Mouse (Mus musculus) forebrain, embryonic 14.5 days (tissue): ENCODE results near the gene Sox13. TPM values are rescaled to one million over a fixed set of nuclear protein-coding genes. Genes with fewer than 3 reads are reported as not detected.

Experiments
- ATAC-seq: fragments of 200-750 bp; cut with Nextera tagmentation; 2 replicates; pipeline ENCODE4 v1.8.0; 2017; ENCODE audit warnings: mild to moderate bottlenecking, moderate library complexity
- DNase-seq: peaks from one replicate; pipeline ENCODE4 v3.0.0-alpha.2; 2015; ENCODE audit warnings: low spot score
- H3K27ac ChIP-seq: fragments of 300-500 bp; sonication (generic); 2 replicates; pipeline ENCODE4 v1.5.1; 2014; ENCODE audit warnings: low read depth, mild to moderate bottlenecking, control low read depth, low read length, moderate library complexity
- H3K27me3 ChIP-seq: fragments of 300-500 bp; sonication (generic); replicated peaks from 2 replicates; pipeline ENCODE4 v1.6.1; 2014; ENCODE audit warnings: low read length, control low read depth, mixed read lengths; ENCODE audit not compliant: control insufficient read depth, insufficient read depth
- H3K36me3 ChIP-seq: fragments of 300-500 bp; sonication (generic); 2 replicates; pipeline ENCODE4 v1.6.1; 2014; ENCODE audit warnings: low read length, control low read depth; ENCODE audit not compliant: control insufficient read depth, insufficient read depth
- H3K4me1 ChIP-seq: fragments of 300-500 bp; sonication (generic); 2 replicates; pipeline ENCODE4 v1.6.1; 2014; ENCODE audit warnings: antibody characterized with exemption, low read length, control low read depth; ENCODE audit not compliant: control insufficient read depth, insufficient read depth
- H3K4me2 ChIP-seq: fragments of 300-500 bp; sonication (generic); 2 replicates; pipeline ENCODE4 v1.6.1; 2014; ENCODE audit warnings: mild to moderate bottlenecking, control low read depth, low read length
- H3K4me3 ChIP-seq: fragments of 300-500 bp; sonication (generic); 2 replicates; pipeline ENCODE4 v1.5.1; 2014; ENCODE audit warnings: low read depth, low read length, control low read depth
- H3K9ac ChIP-seq: fragments of 300-500 bp; sonication (generic); 2 replicates; pipeline ENCODE4 v1.6.1; 2014; ENCODE audit warnings: mild to moderate bottlenecking, low read length, control low read depth, moderate library complexity
- H3K9me3 ChIP-seq: fragments of 300-500 bp; sonication (generic); replicated peaks from 2 replicates; pipeline ENCODE4 v1.6.1; 2016; ENCODE audit warnings: low read length, control low read depth, mixed read lengths; ENCODE audit not compliant: control insufficient read depth
- WGBS: fragments of 180-500 bp; shearing (Covaris S2); extraction: QIAGEN DNeasy Blood & Tissue Kit; methylation state at CpG from one replicate; pipeline ENCODE4 v1.1.7; 2014; 5-methylcytosine and 5-hydroxymethylcytosine counted together
- polyA plus RNA-seq: library from polyadenylated mRNA; unstranded; fragments of >200 nt; fragmentation: Nextera tagmentation; extraction: Ambion mirVana; gene quantifications from 2 replicates; pipeline ENCODE4 v1.2.1, GENCODE M21; 2014

Gene Sox13
- polyA plus RNA-seq, 1 experiment from 2014 or later, result 4.3 TPM

DNA sequence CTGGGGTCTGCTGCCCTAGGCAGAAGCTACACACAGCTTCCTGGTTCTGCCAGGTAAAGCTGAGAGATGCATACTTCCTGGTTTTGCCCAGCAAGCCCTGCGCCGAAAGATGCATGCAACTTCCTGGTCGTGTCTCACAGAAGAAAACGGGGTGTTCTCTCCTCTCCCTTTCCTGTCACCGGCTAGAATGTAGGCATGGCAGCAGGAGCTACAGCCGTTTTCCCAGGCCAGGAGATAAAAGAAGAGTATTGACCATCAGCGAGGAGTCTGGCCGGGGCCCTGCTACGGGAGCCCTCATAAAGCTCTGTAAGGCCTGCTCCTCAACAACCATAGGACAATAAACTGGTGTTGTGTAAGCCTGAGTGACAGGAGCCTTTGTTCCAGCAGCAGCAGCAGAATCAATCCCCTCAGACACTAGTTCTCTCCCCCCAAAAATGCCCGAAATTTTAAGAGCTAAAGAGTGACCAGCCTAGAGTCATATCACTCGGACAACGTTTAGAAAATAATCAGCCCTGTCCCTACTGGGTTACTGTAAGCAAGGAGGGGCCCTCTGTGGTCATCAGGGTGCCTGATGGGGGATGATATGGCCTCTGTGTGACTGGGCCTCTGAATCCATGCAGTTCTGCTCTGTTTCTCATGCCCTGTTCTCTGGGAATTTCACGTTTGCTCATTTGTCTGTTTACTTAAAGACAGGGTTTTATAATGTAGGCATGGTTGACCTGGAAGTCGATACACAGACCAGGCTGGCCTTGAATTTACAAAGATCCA, 13.9 kb upstream of the Sox13 start:
- 26% methylated on average over 14 of the region's 14 CpGs for WGBS
- ATAC-seq (no peak), DNase-seq (no peak)
- H3K4me3 ChIP-seq, result no peak overlapping the region
- no peak overlapping the region for H3K9ac ChIP-seq
- H3K9me3 ChIP-seq, result no peaks in the 10 kb centered on the region
- no peak overlapping the region for H3K27ac ChIP-seq
- no peaks in the 10 kb centered on the region for H3K27me3 ChIP-seq
- no peaks in the 10 kb centered on the region for H3K36me3 ChIP-seq
- H3K4me2 ChIP-seq, result no peak overlapping the region
- H3K4me1 ChIP-seq, result peaks cover 11% of the 10 kb centered on the region

DNA sequence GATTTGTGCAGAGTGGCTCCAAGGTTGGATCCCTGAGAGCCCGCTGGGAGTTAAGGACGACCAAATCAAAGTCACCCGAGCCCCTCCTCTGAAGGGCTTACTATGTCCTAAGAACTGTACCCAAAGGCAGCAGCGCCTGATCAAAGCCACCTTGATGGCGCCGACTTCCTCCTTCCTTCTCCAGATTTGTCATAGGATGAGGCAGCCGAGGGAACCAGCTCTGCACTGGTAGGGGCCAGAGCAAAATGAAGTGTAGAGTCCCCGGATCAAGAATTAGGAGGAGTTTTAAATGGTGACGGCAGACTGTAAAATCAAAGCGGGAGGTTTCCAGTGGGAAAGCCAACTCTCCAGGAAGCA, 10.6 kb upstream of the Sox13 start:
- ATAC-seq (peak; percentile 49; the same call in 1 of the 2 replicates), DNase-seq (no peak)
- Histone ChIP-seq H3K36me3 (no peaks in the 10 kb centered on the region), H3K9me3 (no peaks in the 10 kb centered on the region), H3K4me3 (no peak overlapping the region), H3K27ac (peak overlapping the region; percentile 65), H3K4me1 (peaks cover 11% of the 10 kb centered on the region), H3K27me3 (no peaks in the 10 kb centered on the region), H3K4me2 (peak overlapping the region; percentile 40), H3K9ac (no peak overlapping the region; the same call in 1 of the 2 replicates)
- 3% methylated on average over 10 of the region's 10 CpGs for WGBS

DNA sequence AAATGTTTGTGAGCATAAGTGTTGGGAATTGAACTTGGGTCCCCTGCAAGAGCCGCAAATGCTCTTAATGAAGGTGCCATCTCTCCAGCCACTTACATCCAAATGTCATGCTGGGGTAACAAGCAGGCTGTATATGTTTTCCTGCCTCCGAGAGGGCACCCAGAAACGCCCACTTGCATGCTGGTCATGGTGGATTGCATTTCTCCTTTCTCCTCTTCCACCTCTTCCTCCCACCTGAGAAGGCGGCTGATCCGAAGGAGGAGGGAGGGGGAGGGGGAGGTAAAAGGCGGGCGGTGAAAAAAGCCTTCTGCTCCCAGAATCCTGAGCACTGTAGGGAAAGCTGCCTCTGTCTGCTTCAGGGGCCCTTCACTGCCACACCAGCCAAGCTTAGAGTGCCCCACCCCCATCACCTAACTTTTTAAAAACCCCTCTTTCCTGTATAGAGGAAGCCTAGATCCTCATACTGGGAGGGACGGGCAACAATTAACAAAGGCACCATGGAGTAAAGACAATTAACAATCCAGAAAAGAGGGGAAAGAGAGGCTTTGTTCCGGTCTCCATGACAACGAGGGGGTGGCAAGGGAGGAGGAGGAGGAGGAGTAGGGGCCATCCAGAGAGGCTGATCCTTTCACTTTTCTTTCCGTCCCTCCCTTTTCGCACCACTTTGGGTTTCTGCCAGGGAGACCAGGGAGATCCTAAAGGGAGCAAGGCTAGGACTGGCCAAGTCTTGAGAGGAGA, 10.0 kb upstream of the Sox13 start:
- ATAC-seq (peak; percentile 88), DNase-seq (peak; percentile 82)
- peaks cover 3% of the 10 kb centered on the region; the same call in 1 of the 2 replicates for H3K9me3 ChIP-seq
- H3K4me3 ChIP-seq, result no peak overlapping the region
- H3K9ac ChIP-seq, result peak overlapping the region; percentile 1; the same call in 1 of the 2 replicates
- WGBS, result 2% methylated on average over 10 of the region's 12 CpGs
- no peaks in the 10 kb centered on the region for H3K36me3 ChIP-seq
- peak overlapping the region; percentile 65 for H3K27ac ChIP-seq
- H3K27me3 ChIP-seq, result no peaks in the 10 kb centered on the region
- H3K4me1 ChIP-seq, result peaks cover 11% of the 10 kb centered on the region
- peak overlapping the region; percentile 40 for H3K4me2 ChIP-seq

DNA sequence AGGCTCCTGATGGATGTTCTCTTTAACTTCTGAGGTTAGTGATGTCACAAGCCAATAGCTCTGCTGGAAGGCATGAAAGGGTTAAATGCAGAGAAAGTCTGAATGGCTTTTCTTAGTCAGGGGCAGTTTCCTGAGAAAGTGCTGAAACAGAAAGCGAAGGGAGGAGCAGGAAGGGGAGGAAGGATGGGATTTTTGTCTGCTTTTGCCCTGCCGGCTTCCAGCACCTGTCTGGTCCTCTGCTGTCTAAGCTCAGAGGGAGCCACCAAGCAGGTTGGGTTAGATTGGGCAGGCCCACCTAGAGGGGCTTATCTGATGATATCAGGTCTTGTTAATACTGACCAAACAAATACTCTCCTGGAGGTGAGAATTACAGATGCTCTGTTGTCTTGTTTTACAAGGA, 8.4 kb upstream of the Sox13 start:
- Histone ChIP-seq H3K4me1 (peaks cover 4% of the 10 kb centered on the region), H3K27ac (no peak overlapping the region), H3K4me3 (no peak overlapping the region), H3K27me3 (no peaks in the 10 kb centered on the region), H3K9ac (no peak overlapping the region), H3K36me3 (no peaks in the 10 kb centered on the region), H3K4me2 (no peak overlapping the region), H3K9me3 (peaks cover 4% of the 10 kb centered on the region; the same call in 1 of the 2 replicates)
- no peak for ATAC-seq
- DNase-seq, result no peak
- 26% methylated on average over 2 of the region's 2 CpGs for WGBS

DNA sequence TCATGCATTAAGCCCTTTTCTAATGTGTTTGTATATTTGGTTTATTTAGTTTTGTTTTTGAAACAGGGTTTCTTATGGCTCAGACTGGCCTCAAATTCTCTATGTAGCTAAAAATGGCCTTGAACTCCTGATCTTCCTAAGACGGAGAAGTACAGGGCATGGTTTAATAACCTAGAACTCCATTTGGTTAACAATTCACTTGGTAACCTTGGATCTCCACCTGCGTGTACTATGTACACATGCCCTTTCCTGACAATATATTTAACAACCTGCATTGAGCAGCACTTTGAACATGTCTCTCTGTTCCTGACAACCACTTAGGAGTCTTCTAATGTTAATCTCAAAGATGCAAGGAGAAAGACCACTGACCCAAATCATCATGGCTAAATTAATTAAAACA, 7.0 kb upstream of the Sox13 start:
- WGBS, result 97% methylated on average over 2 of the region's 2 CpGs
- Histone ChIP-seq H3K9me3 (peaks cover 4% of the 10 kb centered on the region; the same call in 1 of the 2 replicates), H3K27me3 (no peaks in the 10 kb centered on the region), H3K27ac (no peak overlapping the region), H3K36me3 (no peaks in the 10 kb centered on the region), H3K4me1 (peaks cover 4% of the 10 kb centered on the region), H3K4me3 (no peak overlapping the region), H3K9ac (no peak overlapping the region), H3K4me2 (no peak overlapping the region)
- no peak for DNase-seq
- no peak for ATAC-seq

DNA sequence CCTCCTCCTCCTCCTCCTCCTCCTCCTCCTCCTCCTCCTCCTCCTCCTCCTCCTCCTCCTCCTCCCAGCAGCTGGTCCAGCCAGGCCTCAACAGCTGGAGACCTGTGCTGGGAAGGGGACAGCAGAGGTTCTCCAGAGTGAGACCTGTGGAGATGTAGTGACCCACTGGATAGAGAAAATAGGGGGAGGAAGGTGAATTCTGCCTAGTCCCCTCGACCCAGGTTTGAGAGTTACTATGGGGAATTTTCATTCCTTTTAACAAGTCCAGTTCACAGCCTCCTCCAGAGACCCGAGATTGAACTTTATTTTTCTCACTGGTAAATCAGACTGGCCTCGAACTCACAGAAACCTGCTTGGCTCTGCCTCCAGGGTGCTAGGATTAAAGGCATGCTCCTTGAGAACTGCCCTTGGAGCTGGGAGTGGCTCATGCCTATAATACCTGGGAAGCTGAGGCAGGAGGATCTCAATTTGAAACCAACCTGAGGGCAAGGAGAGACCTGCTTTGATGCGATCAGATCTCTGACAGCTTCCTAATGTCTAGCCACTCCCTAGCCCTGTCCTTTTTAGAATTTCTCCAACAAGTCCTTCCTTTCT, 467 bp upstream of the Sox13 start:
- ATAC-seq, result no peak
- Histone ChIP-seq H3K36me3 (no peaks in the 10 kb centered on the region), H3K27me3 (no peaks in the 10 kb centered on the region), H3K9ac (no peak overlapping the region), H3K9me3 (peaks cover 4% of the 10 kb centered on the region; the same call in 1 of the 2 replicates), H3K4me3 (peak overlapping the region; percentile 73), H3K27ac (no peak overlapping the region), H3K4me1 (peaks cover 2% of the 10 kb centered on the region; the same call in 1 of the 2 replicates), H3K4me2 (peak overlapping the region; percentile 100)
- DNase-seq, result peak; percentile 12
- 55% methylated on average over 4 of the region's 4 CpGs for whole genome bisulfite sequencing

DNA sequence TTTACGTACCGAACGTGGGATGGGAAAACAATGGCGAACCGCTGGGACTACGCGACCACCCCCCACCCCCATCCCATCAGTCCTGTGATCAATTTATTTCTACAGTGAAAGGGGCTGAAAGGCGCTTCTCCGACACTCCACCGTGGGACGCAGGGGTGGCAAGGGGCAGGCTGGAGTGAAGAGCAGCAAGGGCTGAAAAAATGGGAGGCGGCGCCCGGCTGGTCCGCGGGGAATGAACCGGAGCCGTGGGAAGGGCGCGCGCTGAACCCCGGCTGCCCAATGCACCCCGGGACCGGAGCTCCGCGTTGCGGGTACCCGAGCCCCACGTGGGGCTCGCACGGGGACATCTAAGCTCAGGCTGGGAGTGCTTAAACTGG, 1.0 kb downstream of the Sox13 start:
- no peak for ATAC-seq
- Histone ChIP-seq H3K9ac (peak overlapping the region; percentile 79), H3K27ac (peak overlapping the region; percentile 83; the same call in 1 of the 2 replicates), H3K4me1 (peaks cover 5% of the 10 kb centered on the region; the same call in 1 of the 2 replicates), H3K36me3 (no peaks in the 10 kb centered on the region), H3K27me3 (no peaks in the 10 kb centered on the region), H3K4me3 (peak overlapping the region; percentile 73), H3K4me2 (peak overlapping the region; percentile 100), H3K9me3 (no peaks in the 10 kb centered on the region)
- WGBS, result under 1% methylated on average over 31 of the region's 31 CpGs
- DNase-seq, result no peak

DNA sequence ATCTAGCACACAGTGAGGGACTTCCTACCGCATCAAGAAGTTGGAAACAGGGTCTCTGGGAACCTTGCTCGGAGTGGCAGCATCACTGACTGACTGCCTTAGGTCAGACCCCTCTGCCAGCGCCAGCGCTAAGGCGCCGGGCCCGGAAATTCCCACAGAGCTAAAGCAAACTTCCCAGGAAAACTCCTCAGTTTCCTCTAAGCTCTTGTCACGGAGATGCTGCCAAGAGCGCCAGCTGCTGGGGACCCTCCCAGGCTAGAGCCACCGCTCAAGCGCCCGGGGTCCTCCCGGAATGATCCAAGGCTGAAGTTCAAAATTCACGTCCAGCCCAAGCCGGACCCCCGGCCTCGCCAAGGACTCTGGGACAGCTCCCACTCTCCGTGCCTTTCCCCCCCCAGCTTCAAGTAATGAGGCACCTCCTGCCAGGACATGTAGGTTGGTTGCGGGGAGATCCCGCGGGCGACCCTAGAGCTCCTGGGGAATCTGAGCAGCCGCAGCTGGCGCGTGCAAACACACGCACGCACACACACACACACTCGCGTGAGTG, 1.5 kb downstream of the Sox13 start:
- Histone ChIP-seq H3K36me3 (no peaks in the 10 kb centered on the region), H3K27me3 (no peaks in the 10 kb centered on the region), H3K27ac (peak overlapping the region; percentile 52; the same call in 1 of the 2 replicates), H3K4me3 (peak overlapping the region; percentile 73), H3K4me2 (peak overlapping the region; percentile 100), H3K9me3 (no peaks in the 10 kb centered on the region), H3K4me1 (peaks cover 6% of the 10 kb centered on the region; the same call in 1 of the 2 replicates), H3K9ac (peak overlapping the region; percentile 79)
- DNase-seq (peak; percentile 63), ATAC-seq (peak; percentile 42)
- WGBS, result under 1% methylated on average over 29 of the region's 29 CpGs
